Mouse (Mus musculus): ENCODE results near the gene Gria1. TPM values are rescaled to one million over a fixed set of nuclear protein-coding genes. Genes with fewer than 3 reads are reported as not detected.

Gria1 gene
- polyA plus RNA-seq, 1 experiment from 2014 or later, result 1.7 TPM

- Histone ChIP-seq H3K27ac (ENCODE audit: low read depth, low read length) (no peak overlapping the region), H3K4me3 (ENCODE audit: low read length) (no peak overlapping the region), H3K4me1 (ENCODE audit: control insufficient read depth, insufficient read depth, low read length) (no peaks in the 10 kb centered on the region), H3K9me3 (ENCODE audit: control insufficient read depth, low read length) (no peaks in the 10 kb centered on the region), H3K36me3 (ENCODE audit: control insufficient read depth, insufficient read depth, low read length) (no peaks in the 10 kb centered on the region), H3K4me2 (replicated peaks; ENCODE audit: low read depth, low read length) (no peak overlapping the region), H3K27me3 (ENCODE audit: control insufficient read depth, insufficient read depth, low read length) (no peaks in the 10 kb centered on the region), H3K9ac (ENCODE audit: low read depth, low read length) (no peak overlapping the region)
- WGBS, result 89% methylated on average over 8 of the region's 8 CpGs
- ATAC-seq (ENCODE audit: low FRiP score, low TSS enrichment), result no peak
Observed at GRCm38 (mm10) chr11:57271687-57272086, 260.5 kb downstream of the Gria1 start.

GRCm38 (mm10) chr11:57274687-57275086, 263.5 kb downstream of the Gria1 start:
- Histone ChIP-seq H3K9ac (ENCODE audit: low read depth, low read length) (no peak overlapping the region), H3K4me2 (replicated peaks; ENCODE audit: low read depth, low read length) (no peak overlapping the region), H3K4me1 (ENCODE audit: control insufficient read depth, insufficient read depth, low read length) (no peaks in the 10 kb centered on the region), H3K9me3 (ENCODE audit: control insufficient read depth, low read length) (no peaks in the 10 kb centered on the region), H3K36me3 (ENCODE audit: control insufficient read depth, insufficient read depth, low read length) (no peaks in the 10 kb centered on the region), H3K27me3 (ENCODE audit: control insufficient read depth, insufficient read depth, low read length) (no peaks in the 10 kb centered on the region), H3K27ac (ENCODE audit: low read depth, low read length) (no peak overlapping the region), H3K4me3 (ENCODE audit: low read length) (no peak overlapping the region)
- no peak for ATAC-seq (ENCODE audit: low FRiP score, low TSS enrichment)
- WGBS, result 97% methylated on average over 4 of the region's 4 CpGs

GRCm38 (mm10) chr11:57278056-57278455, 266.9 kb downstream of the Gria1 start:
- Histone ChIP-seq H3K4me1 (ENCODE audit: control insufficient read depth, insufficient read depth, low read length) (no peaks in the 10 kb centered on the region), H3K36me3 (ENCODE audit: control insufficient read depth, insufficient read depth, low read length) (no peaks in the 10 kb centered on the region), H3K4me3 (ENCODE audit: low read length) (no peak overlapping the region), H3K9ac (ENCODE audit: low read depth, low read length) (no peak overlapping the region), H3K9me3 (ENCODE audit: control insufficient read depth, low read length) (no peaks in the 10 kb centered on the region), H3K27me3 (ENCODE audit: control insufficient read depth, insufficient read depth, low read length) (no peaks in the 10 kb centered on the region), H3K27ac (ENCODE audit: low read depth, low read length) (no peak overlapping the region), H3K4me2 (replicated peaks; ENCODE audit: low read depth, low read length) (no peak overlapping the region)
- 48% methylated on average over 9 of the region's 10 CpGs for WGBS
- no peak for ATAC-seq (ENCODE audit: low FRiP score, low TSS enrichment)

- no peak for ATAC-seq (ENCODE audit: low FRiP score, low TSS enrichment)
Observed at GRCm38 (mm10) chr11:57286119-57286518, 274.9 kb downstream of the Gria1 start.

GRCm38 (mm10) chr11:57297376-57297775, 286.2 kb downstream of the Gria1 start:
- Histone ChIP-seq H3K4me1 (ENCODE audit: control insufficient read depth, insufficient read depth, low read length) (no peaks in the 10 kb centered on the region), H3K9me3 (ENCODE audit: control insufficient read depth, low read length) (no peaks in the 10 kb centered on the region), H3K36me3 (ENCODE audit: control insufficient read depth, insufficient read depth, low read length) (no peaks in the 10 kb centered on the region), H3K27me3 (ENCODE audit: control insufficient read depth, insufficient read depth, low read length) (no peaks in the 10 kb centered on the region), H3K4me3 (ENCODE audit: low read length) (no peak overlapping the region), H3K9ac (ENCODE audit: low read depth, low read length) (no peak overlapping the region), H3K27ac (ENCODE audit: low read depth, low read length) (no peak overlapping the region), H3K4me2 (replicated peaks; ENCODE audit: low read depth, low read length) (no peak overlapping the region)
- 93% methylated on average over 8 of the region's 8 CpGs for WGBS
- ATAC-seq (ENCODE audit: low FRiP score, low TSS enrichment), result no peak

More at GRCm38 (mm10) chr11:57286119-57286518, 274.9 kb downstream of the Gria1 start:
- 90% methylated on average over 2 of the region's 2 CpGs for WGBS
- Histone ChIP-seq H3K9ac (ENCODE audit: low read depth, low read length) (no peak overlapping the region), H3K4me1 (ENCODE audit: control insufficient read depth, insufficient read depth, low read length) (no peaks in the 10 kb centered on the region), H3K27me3 (ENCODE audit: control insufficient read depth, insufficient read depth, low read length) (no peaks in the 10 kb centered on the region), H3K27ac (ENCODE audit: low read depth, low read length) (no peak overlapping the region), H3K4me3 (ENCODE audit: low read length) (no peak overlapping the region), H3K4me2 (replicated peaks; ENCODE audit: low read depth, low read length) (no peak overlapping the region), H3K9me3 (ENCODE audit: control insufficient read depth, low read length) (no peaks in the 10 kb centered on the region), H3K36me3 (ENCODE audit: control insufficient read depth, insufficient read depth, low read length) (no peaks in the 10 kb centered on the region)

- no peaks in the 10 kb centered on the region for H3K9me3 ChIP-seq (ENCODE audit: control insufficient read depth, low read length)
- no peaks in the 10 kb centered on the region for H3K36me3 ChIP-seq (ENCODE audit: control insufficient read depth, insufficient read depth, low read length)
- no peaks in the 10 kb centered on the region for H3K27me3 ChIP-seq (ENCODE audit: control insufficient read depth, insufficient read depth, low read length)
- WGBS, result 57% methylated on average over 2 of the region's 2 CpGs
- no peak overlapping the region for H3K4me3 ChIP-seq (ENCODE audit: low read length)
- H3K4me1 ChIP-seq (ENCODE audit: control insufficient read depth, insufficient read depth, low read length), result no peaks in the 10 kb centered on the region
- no peak for ATAC-seq (ENCODE audit: low FRiP score, low TSS enrichment)
- H3K9ac ChIP-seq (ENCODE audit: low read depth, low read length), result no peak overlapping the region
- H3K27ac ChIP-seq (ENCODE audit: low read depth, low read length), result no peak overlapping the region
- no peak overlapping the region for H3K4me2 ChIP-seq (replicated peaks; ENCODE audit: low read depth, low read length)
Observed at GRCm38 (mm10) chr11:57298263-57298662, 287.1 kb downstream of the Gria1 start.

- Histone ChIP-seq H3K27ac (ENCODE audit: low read depth, low read length) (no peak overlapping the region), H3K36me3 (ENCODE audit: control insufficient read depth, insufficient read depth, low read length) (no peaks in the 10 kb centered on the region), H3K9ac (ENCODE audit: low read depth, low read length) (no peak overlapping the region), H3K27me3 (ENCODE audit: control insufficient read depth, insufficient read depth, low read length) (no peaks in the 10 kb centered on the region), H3K4me1 (ENCODE audit: control insufficient read depth, insufficient read depth, low read length) (no peaks in the 10 kb centered on the region), H3K4me2 (replicated peaks; ENCODE audit: low read depth, low read length) (no peak overlapping the region), H3K4me3 (ENCODE audit: low read length) (no peak overlapping the region), H3K9me3 (ENCODE audit: control insufficient read depth, low read length) (no peaks in the 10 kb centered on the region)
- no peak for ATAC-seq (ENCODE audit: low FRiP score, low TSS enrichment)
Observed at GRCm38 (mm10) chr11:57298665-57299064, 287.5 kb downstream of the Gria1 start.

- no peak overlapping the region for H3K4me3 ChIP-seq (ENCODE audit: low read length)
- H3K27ac ChIP-seq (ENCODE audit: low read depth, low read length), result no peak overlapping the region
- H3K4me1 ChIP-seq (ENCODE audit: control insufficient read depth, insufficient read depth, low read length), result no peaks in the 10 kb centered on the region
- H3K27me3 ChIP-seq (ENCODE audit: control insufficient read depth, insufficient read depth, low read length), result no peaks in the 10 kb centered on the region
- 87% methylated on average over 1 of the region's 1 CpGs for WGBS
- peaks cover 4% of the 10 kb centered on the region; the same call in 1 of the 2 replicates for H3K9me3 ChIP-seq (ENCODE audit: control insufficient read depth, low read length)
- no peaks in the 10 kb centered on the region for H3K36me3 ChIP-seq (ENCODE audit: control insufficient read depth, insufficient read depth, low read length)
- no peak overlapping the region for H3K4me2 ChIP-seq (replicated peaks; ENCODE audit: low read depth, low read length)
- H3K9ac ChIP-seq (ENCODE audit: low read depth, low read length), result no peak overlapping the region
- no peak for ATAC-seq (ENCODE audit: low FRiP score, low TSS enrichment)
Observed at GRCm38 (mm10) chr11:57303602-57304001, 292.4 kb downstream of the Gria1 start.

GRCm38 (mm10) chr11:57306116-57306515, 294.9 kb downstream of the Gria1 start:
- Histone ChIP-seq H3K4me1 (ENCODE audit: control insufficient read depth, insufficient read depth, low read length) (no peaks in the 10 kb centered on the region), H3K9ac (ENCODE audit: low read depth, low read length) (no peak overlapping the region), H3K4me3 (ENCODE audit: low read length) (no peak overlapping the region), H3K27me3 (ENCODE audit: control insufficient read depth, insufficient read depth, low read length) (no peaks in the 10 kb centered on the region), H3K27ac (ENCODE audit: low read depth, low read length) (no peak overlapping the region), H3K4me2 (replicated peaks; ENCODE audit: low read depth, low read length) (no peak overlapping the region), H3K36me3 (ENCODE audit: control insufficient read depth, insufficient read depth, low read length) (no peaks in the 10 kb centered on the region), H3K9me3 (ENCODE audit: control insufficient read depth, low read length) (peaks cover 4% of the 10 kb centered on the region; the same call in 1 of the 2 replicates)
- ATAC-seq (ENCODE audit: low FRiP score, low TSS enrichment), result no peak
- 54% methylated on average over 2 of the region's 2 CpGs for WGBS
